Mouse (Mus musculus): ENCODE measurements around the gene Ttll1. TPM values are rescaled to one million over a fixed set of nuclear protein-coding genes. Genes with fewer than 3 reads are reported as not detected.

Ttll1 gene
- 18.7 and 20.4 TPM in 2 replicates for polyA plus RNA-seq (2014; fragmentation: Nextera tagmentation; extraction: Ambion mirVana)

DNA sequence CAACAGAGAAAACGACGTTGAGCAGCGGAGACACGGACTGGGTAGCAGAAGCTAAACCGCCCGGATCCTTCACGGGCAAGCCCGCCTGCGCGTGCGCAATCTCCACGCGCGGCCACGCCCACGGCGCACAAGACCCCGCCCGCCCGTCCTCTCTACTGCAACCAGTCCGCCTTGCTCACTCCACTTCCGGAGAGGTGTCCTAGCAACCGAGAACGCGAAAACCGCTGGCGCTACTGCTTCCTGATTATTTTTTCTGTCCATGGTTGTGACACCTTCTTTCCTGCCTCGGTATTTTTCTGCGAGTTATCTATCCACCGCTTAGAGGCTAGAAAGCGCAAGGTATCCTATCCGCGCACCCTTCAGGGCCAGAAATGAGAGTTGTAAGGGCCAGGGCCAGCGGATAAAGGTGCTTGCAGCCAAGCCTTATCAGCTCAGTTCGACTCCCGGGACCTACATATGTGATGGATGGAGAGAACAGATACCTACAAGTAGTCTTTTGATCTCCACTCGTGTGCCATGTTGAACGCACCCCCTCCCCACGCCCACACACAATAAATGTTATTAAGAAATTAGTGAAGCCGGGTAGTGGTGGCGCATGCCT, at the start of gene Ttll1:
Gene Ttll1, minus strand, starts transcription at position 89 of the 601 bp plus-strand sequence.
- ATAC-seq (replicated peaks; ENCODE audit: insufficient number of reproducible peaks, low FRiP score, low TSS enrichment): peak; percentile 90
- WGBS (ENCODE audit: insufficient replicate concordance): 8% methylated on average over 41 of the region's 41 CpGs
- H3K4me1 ChIP-seq (ENCODE audit: control insufficient read depth, insufficient read depth, low read length): peaks cover 4% of the 10 kb centered on the region; the same call in 1 of the 2 replicates
- no peaks in the 10 kb centered on the region for H3K9me3 ChIP-seq (replicated peaks; ENCODE audit: control insufficient read depth, low read length)
- H3K36me3 ChIP-seq (ENCODE audit: control insufficient read depth, insufficient read depth, low read length): no peaks in the 10 kb centered on the region
- H3K27ac ChIP-seq (ENCODE audit: low read depth, low read length): peak within 1 kb of the TSS; percentile 29; the same call in 1 of the 2 replicates
- peak within 1 kb of the TSS; percentile 92 for H3K4me2 ChIP-seq
- peak within 1 kb of the TSS; percentile 68 for H3K4me3 ChIP-seq (ENCODE audit: low read depth, low read length)
- H3K27me3 ChIP-seq (ENCODE audit: control insufficient read depth, insufficient read depth, low read length): no peaks in the 10 kb centered on the region
- H3K9ac ChIP-seq (ENCODE audit: low read depth, low read length): peak within 1 kb of the TSS; percentile 75

GRCm38 (mm10) chr15:83555161-83555974, 44.7 kb upstream of the Ttll1 start:
- Histone ChIP-seq H3K9me3 (replicated peaks; ENCODE audit: control insufficient read depth, low read length) (no peaks in the 10 kb centered on the region), H3K9ac (ENCODE audit: low read depth, low read length) (peak overlapping the region; percentile 98), H3K4me1 (ENCODE audit: control insufficient read depth, insufficient read depth, low read length) (peaks cover 5% of the 10 kb centered on the region; the same call in 1 of the 2 replicates), H3K4me3 (ENCODE audit: low read depth, low read length) (peak overlapping the region; percentile 95), H3K27me3 (ENCODE audit: control insufficient read depth, insufficient read depth, low read length) (no peaks in the 10 kb centered on the region), H3K27ac (ENCODE audit: low read depth, low read length) (peak overlapping the region; percentile 91), H3K4me2 (peak overlapping the region; percentile 93), H3K36me3 (ENCODE audit: control insufficient read depth, insufficient read depth, low read length) (peaks cover 5% of the 10 kb centered on the region; the same call in 1 of the 2 replicates)
- WGBS (ENCODE audit: insufficient replicate concordance): under 1% methylated on average over 64 of the region's 74 CpGs
- peak; percentile 76 for ATAC-seq (replicated peaks; ENCODE audit: insufficient number of reproducible peaks, low FRiP score, low TSS enrichment)

DNA sequence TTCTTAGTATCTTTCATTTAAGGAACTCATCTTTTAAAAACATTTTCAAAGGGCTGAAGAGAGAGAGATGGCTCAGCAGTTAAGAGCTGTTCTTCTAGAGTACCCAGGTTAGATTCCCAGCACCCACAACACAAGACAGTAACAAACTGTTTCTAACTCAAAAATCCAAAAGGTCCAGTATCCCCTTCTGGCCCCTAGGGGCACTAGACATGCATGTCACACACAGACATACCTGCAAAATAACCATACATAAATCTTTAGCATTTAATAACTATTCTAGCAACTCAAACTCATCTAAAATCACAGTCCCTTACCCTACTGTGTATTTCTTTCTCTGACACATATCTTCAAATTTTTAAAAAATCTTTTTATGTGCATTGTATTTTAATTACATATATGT, 43.1 kb upstream of the Ttll1 start:
- H3K9me3 ChIP-seq (replicated peaks; ENCODE audit: control insufficient read depth, low read length): no peaks in the 10 kb centered on the region
- no peak overlapping the region for H3K9ac ChIP-seq (ENCODE audit: low read depth, low read length)
- no peak overlapping the region for H3K27ac ChIP-seq (ENCODE audit: low read depth, low read length)
- H3K27me3 ChIP-seq (ENCODE audit: control insufficient read depth, insufficient read depth, low read length): no peaks in the 10 kb centered on the region
- H3K4me1 ChIP-seq (ENCODE audit: control insufficient read depth, insufficient read depth, low read length): peaks cover 5% of the 10 kb centered on the region; the same call in 1 of the 2 replicates
- no peak for ATAC-seq (replicated peaks; ENCODE audit: insufficient number of reproducible peaks, low FRiP score, low TSS enrichment)
- no peak overlapping the region for H3K4me3 ChIP-seq (ENCODE audit: low read depth, low read length)
- H3K36me3 ChIP-seq (ENCODE audit: control insufficient read depth, insufficient read depth, low read length): peaks cover 10% of the 10 kb centered on the region; the same call in 1 of the 2 replicates
- H3K4me2 ChIP-seq: no peak overlapping the region

DNA sequence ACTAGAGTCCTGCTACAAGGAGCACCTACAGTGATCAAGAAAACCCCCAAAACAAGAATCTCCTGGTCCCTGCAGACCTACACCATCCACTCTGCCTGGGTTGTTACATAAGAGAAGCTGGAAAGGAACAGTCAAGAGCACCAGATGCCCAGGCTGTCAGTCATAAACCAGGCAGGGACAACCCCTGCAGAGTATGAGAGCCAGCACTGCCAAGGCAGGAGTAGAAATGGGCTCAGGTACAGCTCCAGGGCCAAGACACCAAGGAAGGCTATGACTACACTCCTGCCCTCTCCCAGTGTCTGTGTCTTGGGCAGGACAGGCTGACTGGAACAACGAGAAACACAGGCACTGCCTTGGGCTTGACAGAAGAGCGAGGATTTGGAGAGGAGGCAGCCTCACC, 39.4 kb upstream of the Ttll1 start:
- ATAC-seq (replicated peaks; ENCODE audit: insufficient number of reproducible peaks, low FRiP score, low TSS enrichment): no peak
- Histone ChIP-seq H3K27me3 (ENCODE audit: control insufficient read depth, insufficient read depth, low read length) (no peaks in the 10 kb centered on the region), H3K9ac (ENCODE audit: low read depth, low read length) (no peak overlapping the region), H3K4me1 (ENCODE audit: control insufficient read depth, insufficient read depth, low read length) (peaks cover 5% of the 10 kb centered on the region; the same call in 1 of the 2 replicates), H3K9me3 (replicated peaks; ENCODE audit: control insufficient read depth, low read length) (no peaks in the 10 kb centered on the region), H3K36me3 (ENCODE audit: control insufficient read depth, insufficient read depth, low read length) (peaks cover 33% of the 10 kb centered on the region), H3K4me2 (no peak overlapping the region), H3K27ac (ENCODE audit: low read depth, low read length) (no peak overlapping the region), H3K4me3 (ENCODE audit: low read depth, low read length) (no peak overlapping the region)
- 79% methylated on average over 2 of the region's 2 CpGs for WGBS (ENCODE audit: insufficient replicate concordance)

DNA sequence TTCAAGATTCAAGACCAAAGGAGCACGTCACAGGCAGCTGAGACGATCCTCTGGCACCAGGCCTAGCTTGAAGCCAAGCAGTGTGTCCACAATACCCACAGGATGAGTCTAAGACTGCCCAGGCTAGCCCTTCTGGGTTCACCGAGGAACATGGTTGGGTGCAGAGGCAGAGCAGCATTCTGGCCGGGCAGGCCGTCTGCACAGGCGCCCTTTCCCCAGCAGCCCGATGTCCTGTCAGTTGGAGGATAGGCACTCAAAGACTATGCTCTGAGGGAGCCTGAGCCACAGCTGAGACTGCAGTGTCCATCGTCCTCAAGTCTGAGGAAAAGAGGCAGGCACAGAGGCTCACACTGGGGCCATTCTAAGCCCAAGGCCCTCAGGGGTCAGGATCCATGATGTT, 36.5 kb upstream of the Ttll1 start:
- H3K9me3 ChIP-seq (replicated peaks; ENCODE audit: control insufficient read depth, low read length): no peaks in the 10 kb centered on the region
- H3K4me3 ChIP-seq (ENCODE audit: low read depth, low read length): no peak overlapping the region
- no peak overlapping the region for H3K27ac ChIP-seq (ENCODE audit: low read depth, low read length)
- WGBS (ENCODE audit: insufficient replicate concordance): 86% methylated on average over 8 of the region's 8 CpGs
- ATAC-seq (replicated peaks; ENCODE audit: insufficient number of reproducible peaks, low FRiP score, low TSS enrichment): no peak
- peaks cover 35% of the 10 kb centered on the region for H3K36me3 ChIP-seq (ENCODE audit: control insufficient read depth, insufficient read depth, low read length)
- no peak overlapping the region for H3K4me2 ChIP-seq
- no peak overlapping the region for H3K9ac ChIP-seq (ENCODE audit: low read depth, low read length)
- no peaks in the 10 kb centered on the region for H3K27me3 ChIP-seq (ENCODE audit: control insufficient read depth, insufficient read depth, low read length)
- H3K4me1 ChIP-seq (ENCODE audit: control insufficient read depth, insufficient read depth, low read length): no peaks in the 10 kb centered on the region

- Histone ChIP-seq H3K4me3 (ENCODE audit: low read depth, low read length) (no peak overlapping the region), H3K4me2 (no peak overlapping the region), H3K4me1 (ENCODE audit: control insufficient read depth, insufficient read depth, low read length) (peaks cover 8% of the 10 kb centered on the region), H3K27ac (ENCODE audit: low read depth, low read length) (no peak overlapping the region), H3K9me3 (replicated peaks; ENCODE audit: control insufficient read depth, low read length) (no peaks in the 10 kb centered on the region), H3K36me3 (ENCODE audit: control insufficient read depth, insufficient read depth, low read length) (peaks cover 35% of the 10 kb centered on the region), H3K9ac (ENCODE audit: low read depth, low read length) (no peak overlapping the region), H3K27me3 (ENCODE audit: control insufficient read depth, insufficient read depth, low read length) (no peaks in the 10 kb centered on the region)
- ATAC-seq (replicated peaks; ENCODE audit: insufficient number of reproducible peaks, low FRiP score, low TSS enrichment): no peak
- 86% methylated on average over 7 of the region's 7 CpGs for WGBS (ENCODE audit: insufficient replicate concordance)
These were observed 35.3 kb upstream of the Ttll1 start for GRCm38 (mm10) chr15:83546029-83546428.

DNA sequence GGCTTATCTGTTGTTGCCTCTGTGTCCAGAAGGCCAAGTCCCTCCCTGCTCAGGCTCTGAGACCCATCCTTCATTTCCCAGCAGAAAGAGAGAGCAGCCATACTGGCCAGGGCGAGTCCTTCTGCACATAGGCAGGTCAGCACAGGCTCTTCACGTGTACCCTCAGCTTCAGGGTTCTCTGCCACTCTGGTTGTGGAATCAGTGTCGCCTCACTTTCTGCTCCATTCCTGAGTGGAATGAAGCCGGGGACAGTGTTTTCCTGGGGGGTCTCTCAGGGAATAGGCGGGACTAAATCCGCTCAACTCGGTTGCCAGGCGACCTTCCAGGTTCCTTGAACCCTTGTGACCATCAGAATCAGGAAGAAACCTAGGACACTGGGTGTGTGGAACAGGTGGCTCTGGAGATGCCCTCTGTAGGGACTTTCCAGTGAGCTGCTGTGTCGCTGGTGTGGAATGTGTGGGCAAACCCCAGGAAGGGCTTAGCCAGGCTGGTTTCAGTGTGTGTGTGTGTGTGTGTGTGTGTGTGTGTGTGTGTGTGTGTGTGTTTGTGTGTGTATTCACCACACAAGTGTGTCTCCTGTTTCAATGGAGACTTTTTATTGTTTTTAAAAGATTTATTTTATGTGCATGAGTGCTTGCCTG, 31.1 kb upstream of the Ttll1 start:
- WGBS (ENCODE audit: insufficient replicate concordance): 80% methylated on average over 9 of the region's 9 CpGs
- H3K4me2 ChIP-seq: no peak overlapping the region
- peaks cover 30% of the 10 kb centered on the region for H3K4me1 ChIP-seq (ENCODE audit: control insufficient read depth, insufficient read depth, low read length)
- no peaks in the 10 kb centered on the region for H3K9me3 ChIP-seq (replicated peaks; ENCODE audit: control insufficient read depth, low read length)
- H3K9ac ChIP-seq (ENCODE audit: low read depth, low read length): no peak overlapping the region
- H3K36me3 ChIP-seq (ENCODE audit: control insufficient read depth, insufficient read depth, low read length): peaks cover 15% of the 10 kb centered on the region
- ATAC-seq (replicated peaks; ENCODE audit: insufficient number of reproducible peaks, low FRiP score, low TSS enrichment): no peak
- no peak overlapping the region for H3K4me3 ChIP-seq (ENCODE audit: low read depth, low read length)
- H3K27me3 ChIP-seq (ENCODE audit: control insufficient read depth, insufficient read depth, low read length): no peaks in the 10 kb centered on the region
- no peak overlapping the region for H3K27ac ChIP-seq (ENCODE audit: low read depth, low read length)

GRCm38 (mm10) chr15:83539905-83540304, 29.2 kb upstream of the Ttll1 start:
- Histone ChIP-seq H3K4me2 (peak overlapping the region; percentile 19; the same call in 1 of the 2 replicates), H3K36me3 (ENCODE audit: control insufficient read depth, insufficient read depth, low read length) (0 out of 2 replicates have a peak, but pooled peaks cover 3% of the 10 kb centered on the region), H3K9ac (ENCODE audit: low read depth, low read length) (no peak overlapping the region), H3K9me3 (replicated peaks; ENCODE audit: control insufficient read depth, low read length) (no peaks in the 10 kb centered on the region), H3K27ac (ENCODE audit: low read depth, low read length) (peak overlapping the region; percentile 72), H3K4me3 (ENCODE audit: low read depth, low read length) (no peak overlapping the region), H3K4me1 (ENCODE audit: control insufficient read depth, insufficient read depth, low read length) (peaks cover 42% of the 10 kb centered on the region), H3K27me3 (ENCODE audit: control insufficient read depth, insufficient read depth, low read length) (no peaks in the 10 kb centered on the region)
- WGBS (ENCODE audit: insufficient replicate concordance): 30% methylated on average over 4 of the region's 4 CpGs
- ATAC-seq (replicated peaks; ENCODE audit: insufficient number of reproducible peaks, low FRiP score, low TSS enrichment): 0 out of 2 replicates have a peak, but pooled peaks have one; percentile 34

All from heart, embryonic 11.5 days (tissue).